Mouse (Mus musculus): ENCODE data around the gene Pold4. TPM values are rescaled to one million over a fixed set of nuclear protein-coding genes. Genes with fewer than 3 reads are reported as not detected.

Gene Pold4
- polyA plus RNA-seq, 1 experiment, result 117 TPM

GRCm38 (mm10) chr19:4213524-4213974 lies 18.1 kb upstream of the Pold4 start:
- H3K36me3 ChIP-seq (ENCODE audit: control insufficient read depth, insufficient read depth, low read length), result no peaks in the 10 kb centered on the region
- DNase-seq, result no peak
- peaks cover 32% of the 10 kb centered on the region for H3K4me1 ChIP-seq (replicated peaks; ENCODE audit: control insufficient read depth, insufficient read depth, low read length)
- WGBS, result 17% methylated on average over 9 of the region's 9 CpGs
- peaks cover 27% of the 10 kb centered on the region for H3K27me3 ChIP-seq (ENCODE audit: control insufficient read depth, insufficient read depth, low read length)
- H3K27ac ChIP-seq (ENCODE audit: control insufficient read depth, insufficient read depth, low read length), result no peak overlapping the region
- TF ChIP-seq CTCF (IDR thresholded peaks at IDR 0.05; ENCODE audit: borderline replicate concordance, control insufficient read depth, extremely low read depth, insufficient read depth, low read length, poor library complexity) (no peak), POLR2A (IDR thresholded peaks at IDR 0.05; ENCODE audit: control insufficient read depth, extremely low read depth, insufficient read depth, low read length, poor library complexity) (no peak)
- 0 out of 2 replicates have a peak overlapping the region, but pooled peaks have one; percentile 64 for H3K4me3 ChIP-seq (ENCODE audit: control insufficient read depth, insufficient read depth, low read length)

GRCm38 (mm10) chr19:4214071-4214770 lies 17.5 kb upstream of the Pold4 start, which contains the start of the genes Clcf1 and AC109138.7:
TSS of gene Clcf1 (plus strand) at chr19:4214238.
TSS of gene AC109138.7 (plus strand) at chr19:4214357.
- peak; percentile 63 for DNase-seq
- Histone ChIP-seq H3K27me3 (ENCODE audit: control insufficient read depth, insufficient read depth, low read length) (peaks cover 27% of the 10 kb centered on the region), H3K36me3 (ENCODE audit: control insufficient read depth, insufficient read depth, low read length) (no peaks in the 10 kb centered on the region), H3K4me3 (ENCODE audit: control insufficient read depth, insufficient read depth, low read length) (peak within 1 kb of the TSS; percentile 64), H3K4me1 (replicated peaks; ENCODE audit: control insufficient read depth, insufficient read depth, low read length) (peaks cover 30% of the 10 kb centered on the region), H3K27ac (ENCODE audit: control insufficient read depth, insufficient read depth, low read length) (peak within 1 kb of the TSS; percentile 10; the same call in 1 of the 2 replicates)
- no peak for TF ChIP-seq POLR2A (IDR thresholded peaks at IDR 0.05; ENCODE audit: control insufficient read depth, extremely low read depth, insufficient read depth, low read length, poor library complexity)
- no peak for TF ChIP-seq CTCF (IDR thresholded peaks at IDR 0.05; ENCODE audit: borderline replicate concordance, control insufficient read depth, extremely low read depth, insufficient read depth, low read length, poor library complexity)
- WGBS, result under 1% methylated on average over 47 of the region's 49 CpGs

- no peak for DNase-seq
- Histone ChIP-seq H3K4me3 (ENCODE audit: control insufficient read depth, insufficient read depth, low read length) (peak overlapping the region; percentile 64), H3K36me3 (ENCODE audit: control insufficient read depth, insufficient read depth, low read length) (no peaks in the 10 kb centered on the region), H3K4me1 (replicated peaks; ENCODE audit: control insufficient read depth, insufficient read depth, low read length) (peaks cover 36% of the 10 kb centered on the region), H3K27ac (ENCODE audit: control insufficient read depth, insufficient read depth, low read length) (peak overlapping the region; percentile 10; the same call in 1 of the 2 replicates), H3K27me3 (ENCODE audit: control insufficient read depth, insufficient read depth, low read length) (peaks cover 27% of the 10 kb centered on the region)
- TF ChIP-seq POLR2A (IDR thresholded peaks at IDR 0.05; ENCODE audit: control insufficient read depth, extremely low read depth, insufficient read depth, low read length, poor library complexity) (no peak), CTCF (IDR thresholded peaks at IDR 0.05; ENCODE audit: borderline replicate concordance, control insufficient read depth, extremely low read depth, insufficient read depth, low read length, poor library complexity) (no peak)
- under 1% methylated on average over 65 of the region's 81 CpGs for WGBS
These were observed 16.8 kb upstream of the Pold4 start for GRCm38 (mm10) chr19:4214771-4215450.

DNA sequence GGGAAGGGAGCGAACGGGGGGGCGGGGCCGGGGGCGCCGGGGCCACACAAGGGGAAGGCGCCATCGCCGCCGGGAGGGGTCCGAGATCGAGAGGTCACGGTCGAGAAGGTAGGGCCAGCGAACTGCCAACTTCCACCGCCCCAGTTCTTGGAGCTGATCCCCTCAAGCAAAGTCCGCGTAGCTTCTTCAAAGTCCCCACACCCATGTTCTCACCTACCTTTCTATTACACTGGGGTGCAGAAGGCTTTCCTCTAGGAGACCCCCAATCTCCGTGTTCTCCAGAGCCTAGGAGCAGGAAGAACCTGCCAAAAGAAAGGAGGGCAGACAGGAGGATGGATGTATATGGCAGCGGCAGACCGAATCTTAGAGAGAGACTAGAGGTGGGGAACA lies 16.3 kb upstream of the Pold4 start:
- DNase-seq, result no peak
- WGBS, result 3% methylated on average over 19 of the region's 21 CpGs
- TF ChIP-seq CTCF (IDR thresholded peaks at IDR 0.05; ENCODE audit: borderline replicate concordance, control insufficient read depth, extremely low read depth, insufficient read depth, low read length, poor library complexity) (no peak), POLR2A (IDR thresholded peaks at IDR 0.05; ENCODE audit: control insufficient read depth, extremely low read depth, insufficient read depth, low read length, poor library complexity) (no peak)
- no peaks in the 10 kb centered on the region for H3K36me3 ChIP-seq (ENCODE audit: control insufficient read depth, insufficient read depth, low read length)
- H3K27ac ChIP-seq (ENCODE audit: control insufficient read depth, insufficient read depth, low read length), result no peak overlapping the region
- H3K27me3 ChIP-seq (ENCODE audit: control insufficient read depth, insufficient read depth, low read length), result peaks cover 27% of the 10 kb centered on the region
- peaks cover 41% of the 10 kb centered on the region for H3K4me1 ChIP-seq (replicated peaks; ENCODE audit: control insufficient read depth, insufficient read depth, low read length)
- H3K4me3 ChIP-seq (ENCODE audit: control insufficient read depth, insufficient read depth, low read length), result peak overlapping the region; percentile 64

DNA sequence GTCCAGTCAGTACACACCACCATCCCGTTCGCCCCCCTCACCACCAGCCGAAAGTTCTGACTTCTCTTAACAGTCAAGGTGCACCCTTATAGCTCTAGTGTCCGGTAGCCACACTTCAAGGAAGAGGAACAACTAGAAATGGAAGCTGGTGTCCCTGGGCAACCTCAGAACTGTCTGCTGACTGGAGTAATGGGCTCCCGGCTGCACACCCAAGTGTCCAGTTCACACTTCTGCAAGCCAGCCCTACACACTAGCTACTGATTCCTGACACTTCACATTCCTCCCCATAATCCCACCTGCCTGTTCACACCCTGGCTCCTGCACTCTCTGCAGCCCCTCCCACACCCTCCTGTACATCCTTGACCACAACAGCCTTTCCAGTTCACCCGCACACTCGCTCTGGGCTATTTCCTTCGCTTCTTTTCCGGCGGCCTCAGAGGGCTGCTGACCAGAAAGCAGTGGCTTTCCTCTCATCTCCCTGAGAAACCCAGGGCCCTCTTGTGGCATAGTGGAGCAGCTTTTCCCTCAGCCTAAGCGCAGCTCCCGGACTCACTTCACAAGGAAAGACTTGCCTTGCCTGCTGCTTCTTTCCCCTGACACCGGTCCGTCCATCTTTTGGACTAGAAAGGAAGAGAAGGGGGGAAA lies 15.5 kb upstream of the Pold4 start:
- Histone ChIP-seq H3K36me3 (ENCODE audit: control insufficient read depth, insufficient read depth, low read length) (no peaks in the 10 kb centered on the region), H3K4me1 (replicated peaks; ENCODE audit: control insufficient read depth, insufficient read depth, low read length) (peaks cover 49% of the 10 kb centered on the region), H3K27me3 (ENCODE audit: control insufficient read depth, insufficient read depth, low read length) (peaks cover 27% of the 10 kb centered on the region), H3K27ac (ENCODE audit: control insufficient read depth, insufficient read depth, low read length) (no peak overlapping the region), H3K4me3 (ENCODE audit: control insufficient read depth, insufficient read depth, low read length) (no peak overlapping the region)
- TF ChIP-seq POLR2A (IDR thresholded peaks at IDR 0.05; ENCODE audit: control insufficient read depth, extremely low read depth, insufficient read depth, low read length, poor library complexity) (no peak), CTCF (IDR thresholded peaks at IDR 0.05; ENCODE audit: borderline replicate concordance, control insufficient read depth, extremely low read depth, insufficient read depth, low read length, poor library complexity) (no peak)
- DNase-seq, result no peak
- WGBS, result 41% methylated on average over 14 of the region's 14 CpGs

DNA sequence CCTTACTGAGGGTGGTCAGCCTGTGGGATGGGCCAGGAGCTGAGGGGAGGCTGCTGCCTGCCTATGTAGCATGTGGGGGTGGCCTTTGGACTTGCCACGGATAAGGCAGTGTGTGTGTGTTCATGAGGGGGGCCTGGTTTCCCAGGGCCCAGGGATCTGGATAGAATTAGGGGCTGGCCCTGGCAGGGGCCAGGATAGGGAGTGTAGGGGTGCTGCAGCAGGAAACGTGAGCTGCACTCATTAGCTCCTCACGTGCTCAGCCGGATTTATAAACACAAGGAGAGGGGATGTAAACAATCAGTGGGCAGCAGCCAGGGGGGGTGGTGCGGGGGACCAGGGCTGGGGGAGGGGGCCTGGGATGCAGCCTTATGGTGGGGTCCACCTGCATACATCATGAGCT lies 14.6 kb upstream of the Pold4 start:
- Histone ChIP-seq H3K4me3 (ENCODE audit: control insufficient read depth, insufficient read depth, low read length) (no peak overlapping the region), H3K4me1 (replicated peaks; ENCODE audit: control insufficient read depth, insufficient read depth, low read length) (peaks cover 58% of the 10 kb centered on the region), H3K27me3 (ENCODE audit: control insufficient read depth, insufficient read depth, low read length) (peaks cover 27% of the 10 kb centered on the region), H3K36me3 (ENCODE audit: control insufficient read depth, insufficient read depth, low read length) (no peaks in the 10 kb centered on the region), H3K27ac (ENCODE audit: control insufficient read depth, insufficient read depth, low read length) (no peak overlapping the region)
- 65% methylated on average over 5 of the region's 5 CpGs for WGBS
- DNase-seq, result no peak
- TF ChIP-seq POLR2A (IDR thresholded peaks at IDR 0.05; ENCODE audit: control insufficient read depth, extremely low read depth, insufficient read depth, low read length, poor library complexity), result no peak
- TF ChIP-seq CTCF (IDR thresholded peaks at IDR 0.05; ENCODE audit: borderline replicate concordance, control insufficient read depth, extremely low read depth, insufficient read depth, low read length, poor library complexity), result no peak

Data from thymus, adult 2 months (tissue).